Mouse (Mus musculus) CD4-positive, CD25-positive, alpha-beta regulatory T cell (primary cell): ENCODE measurements around the gene Col1a1. TPM values are rescaled to one million over a fixed set of nuclear protein-coding genes. Genes with fewer than 3 reads are reported as not detected.

Experiments
- polyA plus RNA-seq: library from polyadenylated mRNA; unstranded; fragments of 100-300 nt; shearing (Covaris generic); gene quantifications from one replicate; pipeline ENCODE4 v1.2.1, GENCODE M21; 2017

Gene Col1a1
- 0.18 TPM for polyA plus RNA-seq

DNA sequence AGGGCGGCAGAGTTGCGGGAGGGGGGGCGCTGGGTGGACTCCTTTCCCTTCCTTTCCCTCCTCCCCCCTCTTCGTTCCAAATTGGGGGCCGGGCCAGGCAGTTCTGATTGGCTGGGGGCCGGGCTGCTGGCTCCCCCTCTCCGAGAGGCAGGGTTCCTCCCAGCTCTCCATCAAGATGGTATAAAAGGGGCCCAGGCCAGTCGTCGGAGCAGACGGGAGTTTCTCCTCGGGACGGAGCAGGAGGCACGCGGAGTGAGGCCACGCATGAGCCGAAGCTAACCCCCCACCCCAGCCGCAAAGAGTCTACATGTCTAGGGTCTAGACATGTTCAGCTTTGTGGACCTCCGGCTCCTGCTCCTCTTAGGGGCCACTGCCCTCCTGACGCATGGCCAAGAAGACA lies at the start of gene Col1a1:
TSS of gene Col1a1 (plus strand) at position 180 of the 400 bp plus-strand sequence.

DNA sequence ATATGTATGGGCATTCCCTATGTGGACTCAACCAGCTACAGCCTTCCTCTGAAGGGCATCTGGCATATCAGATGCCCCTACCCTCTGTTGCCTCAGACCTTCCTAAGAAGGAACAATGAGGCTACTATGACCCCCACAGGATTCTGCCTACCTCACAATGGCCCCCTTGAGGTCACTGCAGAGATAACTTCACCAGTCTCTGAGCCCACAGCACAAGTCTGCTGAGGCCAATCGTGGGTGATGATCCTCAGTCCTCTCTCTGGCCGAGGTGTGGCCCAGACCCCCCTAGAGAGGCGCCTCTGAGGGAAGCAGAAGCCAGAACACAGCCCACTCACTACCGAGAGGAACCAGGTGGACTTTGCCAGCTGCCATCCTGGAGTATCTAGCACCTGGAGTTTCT lies 31.4 kb downstream of the Col1a1 start, which contains the start of gene Hils1:
TSS of gene Hils1 (plus strand) at position 175 of the 400 bp plus-strand sequence.

DNA sequence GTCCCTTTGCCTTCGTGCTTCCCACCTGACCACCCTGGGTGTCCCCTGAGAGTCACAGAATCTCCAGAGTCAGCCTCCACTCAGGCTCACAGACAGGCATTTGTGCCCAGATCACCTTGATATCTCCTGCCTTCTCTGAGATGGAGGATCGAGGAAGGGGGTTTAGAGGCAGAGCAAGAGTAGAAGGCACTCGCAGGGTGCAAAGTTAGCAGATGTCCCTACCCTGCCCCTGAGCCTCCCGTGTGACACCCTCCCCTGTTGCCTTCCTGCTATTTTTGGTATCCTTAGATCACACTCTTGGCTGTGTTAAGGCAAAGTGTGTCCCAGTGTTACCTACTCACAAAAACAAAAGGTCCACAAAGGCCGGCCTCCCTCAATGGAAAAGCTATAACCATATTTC lies 40.2 kb downstream of the Col1a1 start, which contains the start of gene Sgca:
TSS of gene Sgca (minus strand) at position 129 of the 400 bp plus-strand sequence.

DNA sequence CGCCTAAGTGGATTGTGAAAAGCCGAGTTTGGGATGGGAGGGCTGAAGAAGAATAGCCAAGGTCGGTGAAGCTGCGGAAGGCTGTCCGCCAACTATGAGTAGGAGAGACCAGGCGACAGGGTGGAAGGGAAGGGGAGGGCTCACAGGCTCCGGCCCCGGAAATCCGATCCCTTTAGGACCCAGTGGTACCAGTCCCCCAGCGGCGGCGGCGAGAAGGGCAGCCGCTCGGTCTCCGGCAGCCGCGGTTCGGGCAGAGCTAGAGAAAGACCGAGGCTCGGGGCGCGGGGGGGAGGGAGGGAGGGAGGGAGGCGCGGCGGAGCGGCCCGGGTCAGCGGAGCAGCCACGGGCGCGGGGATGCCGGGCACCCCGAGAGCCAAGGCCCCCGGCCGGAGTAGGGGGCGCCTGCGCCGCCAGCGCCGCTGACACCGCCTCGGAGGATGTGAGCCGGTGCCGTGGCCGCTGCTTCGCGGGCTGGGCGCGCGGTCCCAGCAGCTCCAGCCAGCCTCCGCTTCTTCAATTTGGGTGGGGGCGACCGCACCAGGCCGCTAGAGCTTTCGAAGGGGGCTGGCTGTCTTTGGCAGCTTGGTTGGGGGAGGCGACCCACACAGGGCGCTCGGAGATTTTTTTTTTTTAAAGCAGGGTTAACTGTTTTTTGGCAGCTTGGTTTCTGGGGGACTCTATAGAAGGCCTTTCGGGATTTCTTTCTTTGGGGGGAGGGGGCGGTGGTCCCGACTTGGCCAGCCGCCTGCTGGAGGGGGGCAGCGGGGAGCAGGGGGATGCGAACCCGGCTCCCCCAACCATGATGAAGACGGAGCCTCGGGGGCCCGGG lies 54.9 kb downstream of the Col1a1 start, which contains the start of gene Ppp1r9b:
TSS of gene Ppp1r9b (plus strand) at position 287 of the 829 bp plus-strand sequence.

Other genes starting within 250 kb of the Col1a1 start
- gene Gm11541, start 231.7 kb upstream of the Col1a1 start, polyA plus RNA-seq: not detected
- 0.23 TPM for gene Cdc34b, start 194.4 kb upstream of the Col1a1 start, polyA plus RNA-seq
- 0.08 TPM for gene Tmem92, start 153.5 kb upstream of the Col1a1 start, polyA plus RNA-seq
- gene Hils1, start 31.4 kb downstream of the Col1a1 start, polyA plus RNA-seq: not detected
- not detected for gene Sgca, start 40.1 kb downstream of the Col1a1 start, polyA plus RNA-seq
- gene Ppp1r9b, start 54.8 kb downstream of the Col1a1 start, polyA plus RNA-seq: 22.4 TPM
- 0.38 TPM for gene Samd14, start 73.7 kb downstream of the Col1a1 start, polyA plus RNA-seq
- gene Pdk2, start 105.1 kb downstream of the Col1a1 start, polyA plus RNA-seq: 23.2 TPM
- 2.8 TPM for gene Itga3, start 140.6 kb downstream of the Col1a1 start, polyA plus RNA-seq
- gene Dlx3, start 183.9 kb downstream of the Col1a1 start, polyA plus RNA-seq: not detected
- gene Dlx4, start 210.0 kb downstream of the Col1a1 start, polyA plus RNA-seq: not detected